16 mouse cellular contexts compared by ENCODE assay signal in genomic region chr9:22627912-22628311, GRCm38 (mm10).
"Had no signal": no experiment of that assay in that cellular context is flagged by ENCODE, and none has a peak within 500 bp of the region (broad histone marks: within the 10 kb centered on the region; RNA-seq: fewer than 3 reads in every experiment).

No protein-coding gene starts in this region.

- H3K4me1 ChIP-seq: neural tube, embryonic 13.5 days; neural tube, embryonic 15.5 days; stomach, embryonic 15.5 days had no signal

- H3K27me3 ChIP-seq: neural tube, embryonic 13.5 days; neural tube, embryonic 15.5 days; stomach, embryonic 15.5 days had no signal

- H3K4me3 ChIP-seq: neural tube, embryonic 13.5 days; neural tube, embryonic 15.5 days; stomach, embryonic 15.5 days had no signal

- H3K36me3 ChIP-seq: neural tube, embryonic 13.5 days; neural tube, embryonic 15.5 days; stomach, embryonic 15.5 days had no signal

- H3K4me2 ChIP-seq: neural tube, embryonic 13.5 days; neural tube, embryonic 15.5 days; stomach, embryonic 15.5 days had no signal

- DNase-seq: retina, postnatal 1 day; right cerebral cortex, adult 18-20 months; right cerebral cortex, postnatal 14 days; right cerebral cortex, postnatal 25 days; right cerebral cortex, postnatal 4 days; spleen, adult 18-20 months; thymus, adult 18-20 months; thymus, adult 2 months; thymus, postnatal 14 days; thymus, postnatal 25 days; thymus, postnatal 36 days; thymus, postnatal 4 days had no signal

- H3K9ac ChIP-seq: neural tube, embryonic 13.5 days; neural tube, embryonic 15.5 days; stomach, embryonic 15.5 days had no signal

- H3K27ac ChIP-seq: neural tube, embryonic 13.5 days; neural tube, embryonic 15.5 days; stomach, embryonic 15.5 days; stomach, postnatal 0 days had no signal

- H3K9me3 ChIP-seq: neural tube, embryonic 13.5 days; neural tube, embryonic 15.5 days; stomach, embryonic 15.5 days had no signal
